Mouse (Mus musculus): ENCODE measurements around the gene Bcat2. TPM values are rescaled to one million over a fixed set of nuclear protein-coding genes. Genes with fewer than 3 reads are reported as not detected.
"Not testable (repeated sequence)": the region's sequence is repeated elsewhere in the genome, so short reads cannot be mapped to it uniquely, and the experiment has no call there.

Bcat2 gene
- 10 to 100 TPM; 85.5 to 94.6 TPM for total RNA-seq (2021)
- long read RNA-seq, experiment 1, transcript Bcat2-201 (11 exons, 1,772 nt): major isoform, 59 of 62 reads
- long read RNA-seq, experiment 1, partial matches to known transcripts: 2 of 62 reads
- long read RNA-seq, experiment 1, other reads (novel, unspliced or antisense): 1 of 62 reads
- long read RNA-seq, experiment 2, transcript Bcat2-201 (11 exons, 1,772 nt): major isoform, 60 of 72 reads
- long read RNA-seq, experiment 2, partial matches to known transcripts: 8 of 72 reads
- long read RNA-seq, experiment 2, other reads (novel, unspliced or antisense): 3 of 72 reads

DNA sequence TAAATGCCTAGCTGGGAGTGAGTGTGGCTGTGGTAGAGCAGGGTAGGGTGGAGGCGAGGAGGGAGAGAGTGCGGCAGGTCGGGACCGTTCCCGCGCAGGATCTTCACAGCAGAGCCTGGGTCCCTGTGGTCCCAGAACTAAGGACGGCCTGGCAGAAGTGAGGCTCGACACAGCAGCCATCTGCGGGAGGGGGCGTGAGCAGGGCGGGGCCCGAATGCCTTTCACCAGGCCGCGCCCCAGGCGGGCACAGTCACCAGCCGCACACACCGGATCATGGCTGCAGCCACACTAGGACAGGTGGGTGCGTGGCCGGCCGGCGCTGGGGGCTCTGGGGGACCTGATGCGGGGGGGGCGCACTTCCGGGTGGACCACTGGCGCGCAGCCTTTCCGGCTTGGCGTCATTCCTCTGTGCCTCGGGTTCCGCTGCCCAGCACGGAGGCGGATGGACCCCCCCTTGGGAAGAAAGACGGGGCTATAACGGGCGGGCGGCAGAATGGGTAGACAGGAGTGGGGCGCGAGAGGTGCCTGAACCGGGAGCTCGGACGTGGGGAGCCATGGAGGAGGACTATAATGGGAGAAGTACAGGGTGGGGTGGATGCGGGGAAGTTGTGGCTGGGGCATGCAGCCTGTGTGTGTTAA, at the start of gene Bcat2:
Gene Bcat2 (plus strand): TSS at position 51 of the 639 bp plus-strand sequence.
- intact Hi-C loops (cut with DNase I): no loop called here
- DNase-seq: peak; percentile 77 to 78

GRCm38 (mm10) chr7:45520605-45521004, 49.3 kb upstream of the Bcat2 start:
- intact Hi-C loops (cut with DNase I): no loop called here
- DNase-seq: no peak

GRCm38 (mm10) chr7:45521728-45522184, 48.2 kb upstream of the Bcat2 start:
- peak; percentile 83 to 86 for DNase-seq
- intact Hi-C loops (cut with DNase I): loop anchor here (2.0 kb wide), 1 partner anchor 47 kb away; no protein-coding TSS in a partner anchor

DNA sequence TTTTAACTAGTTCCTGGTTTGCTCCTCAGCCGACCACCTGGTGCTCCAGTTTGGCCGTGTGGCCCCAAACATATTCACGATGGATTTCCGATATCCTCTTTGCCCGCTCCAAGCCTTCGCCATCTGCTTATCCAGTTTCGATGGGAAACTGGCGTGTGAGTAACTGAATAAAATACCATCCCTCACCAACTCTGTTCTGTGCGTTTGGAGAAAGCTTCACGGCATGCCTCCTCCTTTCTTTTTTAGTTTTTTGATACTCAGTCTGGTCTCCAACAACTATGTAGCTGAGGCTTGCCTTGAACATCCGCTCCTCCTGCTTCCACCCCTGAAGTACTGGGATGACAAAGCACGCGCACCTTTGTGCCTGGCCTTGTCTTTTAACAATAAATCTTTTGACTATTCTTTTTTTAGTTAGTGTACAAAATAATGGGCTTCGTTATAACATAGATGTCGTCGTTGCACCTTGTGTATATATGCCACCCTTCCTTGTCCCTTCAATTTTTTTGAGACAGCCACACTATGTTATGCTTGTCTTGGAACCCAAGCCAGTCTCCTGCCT, 47.7 kb upstream of the Bcat2 start:
- intact Hi-C loops (cut with DNase I): loop anchor here (2.0 kb wide), 1 partner anchor 47 kb away; no protein-coding TSS in a partner anchor

DNA sequence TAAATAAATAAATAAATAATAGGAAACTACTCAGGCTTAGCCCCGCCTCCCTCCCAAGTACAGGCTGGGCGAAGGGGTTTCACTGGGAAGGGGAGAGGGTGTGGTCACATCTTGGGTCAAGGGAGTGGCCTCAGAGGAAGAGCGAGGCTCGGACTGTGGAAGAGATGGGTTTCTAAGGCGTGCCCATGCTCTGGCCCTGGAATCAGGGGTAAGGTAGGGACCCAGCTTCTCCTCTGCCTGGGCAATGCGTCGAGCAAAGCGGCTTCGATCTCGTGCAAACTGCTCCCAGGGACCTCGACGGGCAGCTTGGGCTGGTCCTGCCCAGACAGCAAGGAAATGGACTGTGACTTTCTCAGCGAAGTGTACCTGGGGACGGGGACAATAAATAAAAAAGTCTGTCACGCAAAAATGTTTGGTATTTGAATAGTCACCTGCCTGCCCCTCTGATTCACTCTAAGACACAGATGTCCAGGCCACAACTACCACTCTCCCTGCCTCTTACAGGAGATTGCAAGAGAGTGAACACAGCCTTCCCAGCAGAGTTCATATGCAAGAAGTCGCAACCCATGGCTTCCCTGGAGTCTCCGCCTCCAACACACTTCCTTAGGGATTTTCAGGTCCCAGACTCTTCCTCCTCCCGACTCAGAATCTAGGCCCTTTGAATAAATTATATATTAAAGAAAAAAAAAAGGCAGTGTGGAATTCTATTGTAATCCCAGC, 46.8 kb upstream of the Bcat2 start:
- intact Hi-C loops (cut with DNase I): loop anchor here (2.0 kb wide), 1 partner anchor 48 kb away; no protein-coding TSS in a partner anchor
- DNase-seq: no peak

More for the DNA sequence above, 47.7 kb upstream of the Bcat2 start:
- no peak for DNase-seq

DNA sequence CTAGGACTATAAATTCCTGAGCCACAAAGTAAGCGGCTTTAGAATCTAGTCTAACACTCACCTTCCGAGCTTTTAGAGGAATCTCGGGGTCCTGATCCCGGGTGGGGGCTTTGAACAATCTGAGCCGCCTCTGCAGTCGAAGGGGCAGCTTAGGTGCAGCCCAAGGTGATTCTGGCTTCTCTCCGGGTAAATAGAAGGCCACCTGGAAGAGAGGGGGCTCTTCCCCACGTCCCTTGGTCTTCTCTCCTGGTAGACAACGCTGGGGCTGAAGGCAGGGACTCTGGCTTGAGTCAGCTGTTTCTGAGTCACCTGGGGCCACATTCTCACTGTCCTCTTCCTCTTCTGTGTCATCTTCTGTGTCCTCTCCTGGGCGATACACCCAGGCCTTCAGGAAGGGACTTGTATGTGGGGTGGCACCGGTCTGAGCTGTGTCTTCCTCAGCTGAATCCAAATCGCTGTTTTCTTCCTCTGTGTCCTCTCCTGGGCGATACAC, 46.2 kb upstream of the Bcat2 start:
- DNase-seq: no peak
- intact Hi-C loops (cut with DNase I): loop anchor here (2.0 kb wide), 1 partner anchor 49 kb away; no protein-coding TSS in a partner anchor

- DNase-seq: peak; percentile 48 to 51
- intact Hi-C loops (cut with DNase I): no loop called here
Measured at GRCm38 (mm10) chr7:45524841-45525621, 44.9 kb upstream of the Bcat2 start.

GRCm38 (mm10) chr7:45525809-45526473, 44.0 kb upstream of the Bcat2 start, which contains the start of the genes Ppp1r15a and Plekha4:
TSS of gene Ppp1r15a (minus strand) at chr7:45526268.
TSS of gene Plekha4 (plus strand) at chr7:45526330.
- intact Hi-C loops (cut with DNase I): no loop called here
- peak; percentile 95 to 97 for DNase-seq

DNA sequence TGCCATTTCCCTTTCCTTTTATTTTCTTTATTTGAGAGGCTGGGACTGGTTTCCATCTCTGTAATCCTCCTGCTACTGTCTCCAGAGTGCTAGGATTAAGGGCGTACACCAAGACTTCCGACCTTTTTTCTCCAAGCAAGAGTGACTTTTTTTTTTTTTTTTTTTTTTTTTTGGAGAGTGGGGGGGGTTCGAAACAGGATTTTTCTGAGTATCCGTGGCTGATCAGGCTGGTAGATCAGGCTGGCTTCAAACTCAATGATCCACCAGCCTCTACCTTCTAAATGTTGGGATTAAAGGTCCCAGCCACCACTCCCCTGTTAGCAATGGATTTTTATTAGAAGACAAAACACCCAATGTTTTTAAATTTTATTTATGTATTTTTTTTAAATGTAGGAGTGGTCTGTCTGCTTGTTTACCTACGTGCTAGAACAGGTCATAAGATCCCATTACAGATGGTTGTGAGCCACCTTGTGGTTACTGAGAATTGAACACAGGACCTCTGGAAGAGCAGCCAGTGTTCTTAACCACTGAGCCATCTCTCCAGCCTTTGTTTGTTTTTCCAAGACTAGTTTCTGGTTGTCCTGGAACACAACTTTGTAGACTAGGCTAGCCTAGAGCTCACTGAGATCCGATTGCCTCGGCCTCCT, 43.4 kb upstream of the Bcat2 start:
- intact Hi-C loops (cut with DNase I): no loop called here
- no peak for DNase-seq

GRCm38 (mm10) chr7:45527169-45527568, 42.8 kb upstream of the Bcat2 start:
- intact Hi-C loops (cut with DNase I); DNase-seq: not testable (repeated sequence)

DNA sequence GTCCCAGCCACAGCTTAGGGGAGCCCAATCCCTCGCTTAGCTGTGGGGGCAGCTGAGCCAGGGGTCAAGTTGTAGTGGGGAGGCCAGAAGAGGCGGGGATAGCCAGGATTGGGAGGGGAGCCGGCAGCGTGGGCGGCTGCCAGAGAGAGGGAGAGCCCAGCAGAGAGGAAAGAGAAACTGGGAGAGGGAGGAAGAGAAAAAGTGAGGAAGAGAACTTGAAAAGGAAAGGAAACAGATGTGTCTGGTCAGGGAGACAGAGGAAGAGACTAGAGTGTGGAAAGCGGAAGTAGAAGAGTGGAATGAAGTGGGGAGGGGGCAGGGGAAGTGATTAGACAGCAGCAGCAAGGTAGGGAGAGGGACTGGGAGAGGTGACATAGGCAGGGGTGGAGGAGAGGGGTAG, 40.5 kb upstream of the Bcat2 start:
- intact Hi-C loops (cut with DNase I): no loop called here
- DNase-seq: peak; percentile 48 to 59

- peak; percentile 37 to 48 for DNase-seq
- intact Hi-C loops (cut with DNase I): no loop called here
Measured at GRCm38 (mm10) chr7:45530643-45531042, 39.3 kb upstream of the Bcat2 start.

DNA sequence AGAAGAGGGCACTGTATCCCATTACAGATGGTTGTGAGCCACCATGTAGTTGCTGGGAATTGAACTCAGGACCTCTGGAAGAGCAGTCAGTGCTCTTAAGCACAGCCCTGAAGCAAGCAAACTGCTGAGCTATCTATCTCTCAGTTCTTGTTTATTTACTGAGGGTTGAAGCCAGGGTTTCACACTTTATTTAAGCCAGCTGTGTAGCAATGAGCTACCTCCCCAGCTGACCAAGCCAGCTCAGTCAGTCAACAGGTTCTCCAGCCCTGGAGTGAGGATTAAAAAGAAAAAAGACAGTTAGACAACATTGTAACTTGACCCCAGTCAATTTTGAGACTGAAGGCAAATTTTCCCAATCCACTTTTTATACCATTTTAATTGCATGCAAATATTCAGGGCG, 34.3 kb upstream of the Bcat2 start:
- intact Hi-C loops (cut with DNase I): no loop called here

DNA sequence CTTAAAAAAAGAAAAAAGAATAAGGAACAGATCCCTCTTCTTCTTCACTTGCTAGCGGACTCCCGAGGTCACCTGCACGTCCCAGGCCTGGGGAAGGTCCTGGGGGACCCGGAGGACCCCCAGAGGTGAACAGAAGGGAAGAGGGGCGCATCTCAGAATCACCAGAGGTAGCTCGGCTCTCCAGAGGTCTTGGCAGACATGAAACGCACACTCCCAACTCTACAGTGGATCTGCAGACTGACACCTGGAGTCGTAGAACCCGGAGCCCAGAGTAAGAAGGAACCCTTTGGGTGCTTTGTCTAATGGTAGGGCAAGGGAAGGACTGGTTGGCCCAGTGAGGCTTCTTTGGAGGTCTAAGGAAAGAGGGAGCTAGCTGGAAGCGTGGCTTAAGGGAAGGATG, 32.4 kb upstream of the Bcat2 start:
- intact Hi-C loops (cut with DNase I): no loop called here
- no peak for DNase-seq

More for the DNA sequence above, 34.3 kb upstream of the Bcat2 start:
- no peak for DNase-seq

GRCm38 (mm10) chr7:45538163-45539041, 31.6 kb upstream of the Bcat2 start:
- peak; percentile 37 to 54 for DNase-seq
- intact Hi-C loops (cut with DNase I): no loop called here

DNA sequence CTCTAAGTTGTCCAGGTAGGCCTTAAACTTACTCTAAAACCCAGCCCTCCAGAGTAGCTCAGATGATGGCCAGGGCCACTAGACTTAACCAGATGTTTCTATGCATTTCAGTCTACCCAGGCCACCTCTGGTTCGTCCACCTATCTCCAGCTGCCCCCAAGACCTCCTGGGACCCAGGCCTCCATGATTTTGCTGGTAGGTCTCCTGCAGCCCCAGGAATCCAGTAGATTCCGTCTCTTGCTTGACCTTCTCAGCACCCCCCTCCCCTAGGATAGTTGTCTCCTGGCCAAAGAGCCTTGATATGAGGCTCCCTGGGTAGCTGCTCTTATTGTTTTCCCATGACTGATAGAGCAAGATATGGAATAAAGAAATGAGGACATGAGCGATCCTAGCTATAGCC, 30.9 kb upstream of the Bcat2 start:
- DNase-seq: no peak
- intact Hi-C loops (cut with DNase I): no loop called here

- intact Hi-C loops (cut with DNase I): no loop called here
- DNase-seq: no peak
Measured at GRCm38 (mm10) chr7:45540213-45540612, 29.7 kb upstream of the Bcat2 start.

- DNase-seq: no peak
- intact Hi-C loops (cut with DNase I): no loop called here
Measured at GRCm38 (mm10) chr7:45544525-45544924, 25.4 kb upstream of the Bcat2 start.

Measured in heart, postnatal 14 days (tissue).